Mouse (Mus musculus): ENCODE measurements around the gene Nudt22.
A peak's percentile ranks its signal among the peaks of the same experiment; 100 is the strongest.

Gene Nudt22

GRCm38 (mm10) chr19:6996006-6996405, at the start of gene Nudt22, which contains the start of gene Trpt1:
Gene Nudt22, minus strand, starts transcription at chr19:6996117.
Gene Trpt1, plus strand, starts transcription at chr19:6996131.
- peak; percentile 80 for DNase-seq (ENCODE audit: low spot score)

DNA sequence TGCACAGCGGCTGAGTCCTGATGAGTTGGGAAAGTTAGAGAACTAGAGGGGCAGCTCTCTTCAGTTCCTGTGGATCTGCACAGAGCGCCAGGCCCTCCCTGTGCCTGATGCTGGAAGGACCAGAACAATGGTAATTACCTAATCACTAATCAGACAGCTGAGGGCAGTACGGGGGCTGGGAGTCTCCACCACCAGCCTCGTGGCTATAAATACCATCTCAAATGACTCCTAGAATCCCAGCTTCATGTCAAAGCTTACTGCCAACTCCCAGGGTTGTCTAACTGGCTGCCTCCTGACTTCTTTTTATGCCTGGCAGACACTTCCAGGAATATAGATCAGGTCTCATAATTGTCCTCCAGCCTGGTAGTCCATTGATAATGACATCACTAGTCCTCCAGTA, 48.8 kb upstream of the Nudt22 start:
- DNase-seq (ENCODE audit: low spot score) = no peak

GRCm38 (mm10) chr19:7044279-7044678, 48.4 kb upstream of the Nudt22 start:
- DNase-seq (ENCODE audit: low spot score) = no peak

DNA sequence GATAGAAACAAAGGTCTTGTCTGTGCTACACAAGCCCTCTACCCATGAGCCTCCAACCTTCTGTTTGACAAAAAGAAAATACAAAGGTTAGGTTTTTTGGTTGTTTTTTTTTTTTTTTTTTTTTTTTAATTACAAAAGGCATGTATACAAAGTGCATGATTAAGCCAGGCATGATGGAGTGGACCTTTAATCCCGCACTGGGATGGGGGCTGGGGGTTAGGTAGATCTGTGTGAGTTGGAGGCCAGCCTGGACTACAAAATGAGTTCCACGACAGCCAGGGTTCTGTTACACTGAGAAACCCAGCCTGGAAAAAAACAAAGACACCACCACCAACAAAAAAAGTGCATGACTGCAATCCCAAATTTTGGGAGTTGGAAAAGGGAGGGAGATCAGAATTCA, 45.3 kb upstream of the Nudt22 start:
- DNase-seq (ENCODE audit: low spot score) = no peak

GRCm38 (mm10) chr19:7040637-7041130, 44.8 kb upstream of the Nudt22 start:
- no peak for DNase-seq (ENCODE audit: low spot score)

DNA sequence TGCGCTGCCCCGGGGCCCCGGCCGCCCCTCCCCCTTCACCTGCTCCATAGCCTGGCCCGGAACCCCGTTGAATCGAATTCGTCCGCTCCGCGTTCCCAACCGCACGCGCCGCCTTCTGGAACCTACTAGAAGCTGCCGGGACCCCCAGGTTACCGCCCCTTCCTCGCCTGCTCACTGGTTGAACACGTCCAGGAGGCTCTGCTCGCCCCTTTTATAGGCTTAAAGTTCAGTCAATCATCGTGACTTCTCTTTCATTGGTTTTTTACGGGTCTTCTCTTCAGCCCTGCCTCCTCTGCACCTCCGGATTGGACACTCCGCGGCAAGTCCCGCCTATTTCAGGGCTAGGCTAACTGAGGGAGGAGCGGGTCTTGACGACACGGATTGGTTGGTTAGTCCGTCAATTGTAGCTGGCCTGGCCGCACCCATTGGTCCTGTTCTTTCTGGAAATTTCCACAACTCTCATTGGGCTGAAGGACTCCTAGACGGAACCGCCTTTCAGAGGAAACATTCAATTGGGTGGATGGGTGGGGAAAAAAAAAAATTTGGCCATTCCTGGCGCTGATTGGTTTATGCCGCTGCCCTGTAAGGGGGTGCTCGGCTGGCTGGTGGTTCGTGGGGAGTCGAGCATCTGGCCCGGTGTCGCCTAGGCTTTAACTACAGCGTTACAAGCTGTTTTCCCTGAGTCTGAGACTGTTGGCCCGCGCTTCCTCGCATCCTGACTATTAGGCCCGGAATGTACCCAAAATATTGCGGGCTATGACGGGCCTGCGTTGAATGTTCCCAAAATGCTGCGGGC, 44.1 kb upstream of the Nudt22 start, which contains the start of gene Stip1:
Gene Stip1 (minus strand): TSS at position 127 of the 796 bp plus-strand sequence.
- peak; percentile 100 for DNase-seq (ENCODE audit: low spot score)

DNA sequence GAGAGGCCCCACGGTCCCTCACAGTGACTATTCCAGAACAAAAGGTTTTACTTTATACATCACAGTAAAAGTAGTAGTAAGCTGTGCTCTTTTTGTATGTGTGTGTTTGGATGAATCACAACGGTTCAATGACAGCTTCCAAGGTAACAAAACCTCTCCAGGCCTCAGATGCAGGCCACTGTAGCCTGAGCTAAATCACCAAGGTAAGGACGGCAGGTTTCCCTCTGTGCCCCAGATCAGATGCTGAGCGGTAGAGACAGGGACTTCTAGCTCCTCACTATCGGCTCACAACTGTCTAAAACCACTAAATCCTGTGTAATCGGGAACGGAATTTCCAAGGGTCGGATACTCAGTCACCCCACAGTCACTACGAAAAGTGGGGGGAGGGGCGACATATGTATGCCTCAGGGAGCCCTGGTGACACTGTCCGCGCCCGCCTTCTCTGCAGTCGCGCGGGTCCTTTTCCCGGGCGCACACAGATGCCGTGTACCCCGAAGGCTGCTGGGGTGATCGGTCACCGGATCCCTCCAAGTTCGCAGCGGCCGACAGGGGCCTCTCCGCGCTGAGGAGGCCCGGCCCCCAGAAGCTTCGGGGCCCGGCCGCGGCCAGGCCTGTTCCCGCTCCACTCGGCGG, 43.3 kb upstream of the Nudt22 start:
- peak; percentile 62 for DNase-seq (ENCODE audit: low spot score)

DNA sequence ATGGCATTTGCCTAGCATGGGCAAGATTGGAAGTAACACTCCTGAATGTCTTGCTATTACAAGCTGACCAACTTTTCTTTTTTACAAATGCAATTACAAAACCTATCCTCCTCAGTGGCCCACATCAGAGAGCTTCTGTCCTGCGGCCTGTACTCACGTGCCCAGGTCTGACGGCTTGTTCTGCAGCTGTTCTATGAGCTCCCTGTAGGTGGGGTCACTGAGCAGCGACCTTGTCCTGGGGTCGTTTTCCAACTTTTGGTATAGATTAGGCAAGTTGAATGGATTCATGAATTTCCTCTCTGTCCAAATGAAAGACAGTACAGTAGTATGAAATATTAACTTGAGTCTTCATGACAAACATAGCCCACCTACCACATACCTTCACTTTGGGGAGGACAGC, 38.1 kb upstream of the Nudt22 start:
- DNase-seq (ENCODE audit: low spot score) = no peak

- DNase-seq (ENCODE audit: low spot score) = no peak
These were observed 33.6 kb upstream of the Nudt22 start for GRCm38 (mm10) chr19:7029531-7029930.

DNA sequence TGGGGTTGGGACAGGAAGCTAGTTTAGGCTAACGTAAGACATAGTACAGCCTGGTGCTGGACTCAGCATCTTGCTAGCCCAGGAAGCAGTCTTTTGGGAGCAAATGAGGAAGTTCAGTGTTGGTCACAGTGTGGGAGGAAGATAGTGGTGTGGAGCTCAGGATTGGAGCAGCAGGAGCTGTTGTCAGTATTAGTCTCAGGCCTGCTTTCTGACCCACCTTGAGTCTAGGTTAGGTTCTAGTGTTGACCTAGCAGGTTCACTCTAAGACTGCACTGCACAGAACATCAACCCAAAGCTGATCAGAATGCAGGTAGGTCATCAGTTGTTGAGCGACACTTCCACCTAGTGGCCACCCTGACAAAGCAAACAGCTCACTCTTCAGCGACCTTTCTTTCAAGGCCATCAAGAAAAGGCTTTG, 24.3 kb upstream of the Nudt22 start:
- DNase-seq (ENCODE audit: low spot score) = peak; percentile 71

DNA sequence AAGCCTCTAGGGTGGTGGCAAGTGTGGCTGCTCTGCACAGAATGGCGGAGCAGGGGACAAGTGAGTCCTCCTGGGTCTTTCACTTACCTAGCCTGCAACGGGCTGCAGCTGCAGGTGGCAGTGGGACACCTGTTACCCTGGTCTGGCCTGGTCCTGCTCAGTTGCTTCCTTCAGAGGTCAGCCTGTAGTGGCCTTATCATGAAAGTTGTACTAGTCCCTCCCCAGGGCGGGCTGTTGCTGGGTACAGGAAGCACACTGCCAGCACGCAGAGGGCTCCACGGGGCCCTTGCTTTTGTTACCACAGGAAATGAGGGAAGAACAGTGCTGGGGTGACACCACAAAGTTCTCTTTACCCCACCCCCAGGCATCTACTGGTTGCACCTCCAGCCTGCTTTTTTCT, 23.3 kb upstream of the Nudt22 start, which contains the start of gene Fermt3:
Gene Fermt3 (minus strand): TSS at position 279 of the 400 bp plus-strand sequence.
- DNase-seq (ENCODE audit: low spot score) = peak; percentile 74

GRCm38 (mm10) chr19:7018546-7018945, 22.6 kb upstream of the Nudt22 start:
- no peak for DNase-seq (ENCODE audit: low spot score)

- DNase-seq (ENCODE audit: low spot score) = peak; percentile 83
These were observed 21.9 kb upstream of the Nudt22 start for GRCm38 (mm10) chr19:7017541-7018457.

- no peak for DNase-seq (ENCODE audit: low spot score)
These were observed 18.7 kb upstream of the Nudt22 start for GRCm38 (mm10) chr19:7014481-7015135.

- no peak for DNase-seq (ENCODE audit: low spot score)
These were observed 18.1 kb upstream of the Nudt22 start for GRCm38 (mm10) chr19:7013984-7014383.

- DNase-seq (ENCODE audit: low spot score) = no peak
These were observed 16.5 kb upstream of the Nudt22 start for GRCm38 (mm10) chr19:7012426-7012825.

DNA sequence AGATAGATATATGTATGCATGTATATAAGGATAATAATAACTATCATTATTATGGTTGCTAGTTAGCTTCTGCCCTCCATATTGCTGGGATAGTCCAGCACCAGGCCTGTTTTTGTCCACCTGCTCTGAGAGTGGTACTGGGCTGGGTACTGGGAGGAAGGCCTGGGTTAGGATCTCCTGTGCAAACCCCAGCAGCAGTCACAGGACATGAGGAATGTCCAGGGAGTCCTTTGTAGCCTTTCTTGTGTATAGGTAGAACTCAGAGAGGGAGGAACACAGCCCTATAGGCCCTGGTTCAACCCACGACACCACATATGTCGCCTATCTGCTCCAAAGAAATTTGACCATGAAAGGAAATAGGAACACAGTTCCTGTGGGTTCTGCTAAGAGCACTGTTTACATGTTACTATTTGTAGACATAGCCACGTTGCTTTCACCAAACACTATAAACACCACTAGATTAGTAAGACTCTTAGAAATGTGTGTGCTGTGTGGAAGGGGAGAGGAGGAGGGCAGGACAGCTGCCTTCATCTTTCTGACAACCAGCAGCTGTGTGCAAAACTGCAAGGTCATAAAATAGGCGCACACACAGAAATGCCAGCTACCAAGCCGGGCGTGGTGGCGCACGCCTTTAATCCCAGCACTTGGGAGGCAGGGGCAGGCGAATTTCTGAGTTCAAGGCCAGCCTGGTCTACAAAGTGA, 11.1 kb upstream of the Nudt22 start:
- DNase-seq (ENCODE audit: low spot score) = no peak

GRCm38 (mm10) chr19:6999360-7000063, 3.6 kb upstream of the Nudt22 start:
- DNase-seq (ENCODE audit: low spot score) = no peak

GRCm38 (mm10) chr19:6997721-6998290, 1.9 kb upstream of the Nudt22 start:
- DNase-seq (ENCODE audit: low spot score) = no peak

Measured in c-Kit-positive CD71-positive TER-119-positive erythroid progenitor cells, embryonic 14.5 days (primary cell).